Comparison of ENCODE assay signal across 8 mouse cellular contexts in the genomic region with DNA sequence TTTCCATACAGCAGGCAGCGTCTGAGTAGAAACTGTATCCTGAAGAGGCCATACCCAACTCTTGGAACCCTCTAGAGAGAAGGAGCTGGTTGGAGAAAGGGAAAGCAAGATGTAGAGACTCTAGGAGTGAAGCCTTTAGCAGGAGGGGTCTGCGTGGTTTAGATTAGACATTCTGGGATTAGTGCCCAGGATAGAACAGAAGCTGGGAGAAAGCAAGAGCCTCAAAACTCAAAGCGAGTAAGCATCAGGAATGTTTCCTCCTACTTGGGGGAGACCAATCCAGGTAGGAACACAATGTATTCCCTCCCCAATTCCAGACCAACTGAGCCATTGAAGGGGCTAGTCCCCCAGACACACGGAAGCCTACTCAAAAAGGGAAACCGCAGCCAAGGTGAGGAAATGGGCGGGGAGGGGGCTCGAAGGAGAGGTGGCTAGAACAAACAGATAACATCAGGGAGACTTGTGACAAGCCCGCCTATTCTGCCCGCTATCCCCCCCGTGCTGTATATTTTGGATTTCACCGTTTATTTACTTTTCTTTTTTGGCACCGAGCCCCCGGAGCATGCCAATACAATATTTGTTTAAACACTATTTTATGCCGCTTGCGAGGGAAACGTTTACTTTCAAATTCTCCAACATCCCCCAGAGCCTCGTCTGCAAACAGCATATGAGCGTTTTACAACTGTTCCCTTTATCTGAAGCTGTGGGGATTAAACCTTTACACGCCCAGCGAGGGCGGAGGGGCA. TPM values are rescaled to one million over a fixed set of nuclear protein-coding genes. Genes with fewer than 3 reads are reported as not detected.
DNase-seq lines count a peak whose midpoint lies in the region; ATAC-seq and TF ChIP-seq lines count a peak whose summit lies in the region.

No protein-coding gene starts in this region.

- H3K9ac ChIP-seq in kidney, embryonic 14.5 days (ENCODE audit: low read depth, low read length): peak overlapping the region; percentile 70
- H3K9ac ChIP-seq in hindbrain, embryonic 12.5 days: peak overlapping the region; percentile 75
- H3K9ac ChIP-seq in midbrain, embryonic 12.5 days (replicated peaks): peak overlapping the region; percentile 77

- WGBS in kidney, embryonic 14.5 days: 7% methylated on average over 21 of the region's 21 CpGs
- 3% methylated on average over 21 of the region's 21 CpGs for WGBS in hindbrain, embryonic 12.5 days
- WGBS in midbrain, embryonic 12.5 days: 2% methylated on average over 21 of the region's 21 CpGs

- peaks cover 19% of the 10 kb centered on the region for H3K4me1 ChIP-seq in kidney, embryonic 14.5 days (ENCODE audit: control insufficient read depth, insufficient read depth, low read length)
- H3K4me1 ChIP-seq in hindbrain, embryonic 12.5 days: peaks cover 66% of the 10 kb centered on the region
- H3K4me1 ChIP-seq in midbrain, embryonic 12.5 days: peaks cover 60% of the 10 kb centered on the region

- no peak for TF ChIP-seq POLR2A in brain, embryonic 14.5 days (IDR thresholded peaks at IDR 0.05; ENCODE audit: borderline replicate concordance, extremely low read depth, insufficient read depth, insufficient read length, poor library complexity, severe bottlenecking)

- peak overlapping the region; percentile 57 for H3K4me2 ChIP-seq in kidney, embryonic 14.5 days (replicated peaks; ENCODE audit: low read depth, low read length)
- peak overlapping the region; percentile 91 for H3K4me2 ChIP-seq in hindbrain, embryonic 12.5 days (replicated peaks)
- H3K4me2 ChIP-seq in midbrain, embryonic 12.5 days (replicated peaks): peak overlapping the region; percentile 94

- no peaks in the 10 kb centered on the region for H3K36me3 ChIP-seq in kidney, embryonic 14.5 days (ENCODE audit: control insufficient read depth, insufficient read depth, low read length)
- H3K36me3 ChIP-seq in hindbrain, embryonic 12.5 days: no peaks in the 10 kb centered on the region
- no peaks in the 10 kb centered on the region for H3K36me3 ChIP-seq in midbrain, embryonic 12.5 days

- peak overlapping the region; percentile 84; the same call in 1 of the 2 replicates for H3K27ac ChIP-seq in kidney, embryonic 14.5 days (ENCODE audit: low read depth, low read length)
- peak overlapping the region; percentile 78; the same call in 1 of the 2 replicates for H3K27ac ChIP-seq in hindbrain, embryonic 12.5 days
- H3K27ac ChIP-seq in midbrain, embryonic 12.5 days (replicated peaks): peak overlapping the region; percentile 95

- H3K27me3 ChIP-seq in kidney, embryonic 14.5 days (ENCODE audit: control insufficient read depth, insufficient read depth, low read length): peaks cover 15% of the 10 kb centered on the region
- H3K27me3 ChIP-seq in hindbrain, embryonic 12.5 days: peaks cover 4% of the 10 kb centered on the region; the same call in 1 of the 2 replicates
- peaks cover 38% of the 10 kb centered on the region for H3K27me3 ChIP-seq in midbrain, embryonic 12.5 days

- peak overlapping the region; percentile 59 for H3K4me3 ChIP-seq in kidney, embryonic 14.5 days (ENCODE audit: low read length)
- H3K4me3 ChIP-seq in hindbrain, embryonic 12.5 days: peak overlapping the region; percentile 53
- H3K4me3 ChIP-seq in midbrain, embryonic 12.5 days: peak overlapping the region; percentile 52

- DNase-seq in kidney, postnatal 36 days: no peak
- peak; percentile 52 for DNase-seq in brain, embryonic 14.5 days (ENCODE audit: low read depth)
- no peak for DNase-seq in layer of hippocampus, adult 8-10 months (ENCODE audit: low spot score in 2 of 2)
- no peak for DNase-seq in gastrocnemius, postnatal 4 days (ENCODE audit: low spot score in 2 of 2)
- DNase-seq in c-Kit-positive CD71-positive TER-119-positive erythroid progenitor cells, embryonic 14.5 days (ENCODE audit: low spot score): no peak

- no peak for TF ChIP-seq CTCF in brain, embryonic 14.5 days (IDR thresholded peaks at IDR 0.05; ENCODE audit: borderline replicate concordance, extremely low read depth, insufficient read depth, insufficient read length)

- H3K9me3 ChIP-seq in kidney, embryonic 14.5 days (ENCODE audit: control insufficient read depth, low read length): no peaks in the 10 kb centered on the region
- no peaks in the 10 kb centered on the region for H3K9me3 ChIP-seq in hindbrain, embryonic 12.5 days (replicated peaks)
- H3K9me3 ChIP-seq in midbrain, embryonic 12.5 days: no peaks in the 10 kb centered on the region

- ATAC-seq in kidney, embryonic 14.5 days (ENCODE audit: low FRiP score, low TSS enrichment): no peak
- no peak for ATAC-seq in hindbrain, embryonic 12.5 days (ENCODE audit: low FRiP score)
- no peak for ATAC-seq in midbrain, embryonic 12.5 days (ENCODE audit: low FRiP score, low read depth)

RNA-seq across cellular contexts. Expression of a gene that starts 2.1 kb away (rescaled TPM):
- 8.2 and 10.3 TPM in 2 replicates for polyA plus RNA-seq in kidney, embryonic 14.5 days (2014; fragmentation: Nextera tagmentation; extraction: Ambion mirVana)
- 6.4 and 8.3 TPM in 2 replicates for polyA plus RNA-seq in brain, embryonic 14.5 days (2012; rRNA removed)
- polyA plus RNA-seq in hindbrain, embryonic 12.5 days (2016; fragmentation: Nextera tagmentation; extraction: Ambion mirVana): 8.1 and 8.3 TPM in 2 replicates
- 8.6 and 9.6 TPM in 2 replicates for polyA plus RNA-seq in midbrain, embryonic 12.5 days (2016; fragmentation: Nextera tagmentation; extraction: Ambion mirVana)
- total RNA-seq in layer of hippocampus, adult 8-10 months (2022): 1 to 10 TPM; 3.7 to 7.0 (median 5.0) TPM
- 10 to 100 TPM; 11.3 to 13.4 TPM for total RNA-seq in gastrocnemius, postnatal 4 days (2021)
